Mouse (Mus musculus): ENCODE results near the gene Alg1.
A peak's percentile ranks its signal among the peaks of the same experiment; 100 is the strongest.
"Not testable (repeated sequence)": the region's sequence is repeated elsewhere in the genome, so short reads cannot be mapped to it uniquely, and the experiment has no call there.

Gene Alg1

DNA sequence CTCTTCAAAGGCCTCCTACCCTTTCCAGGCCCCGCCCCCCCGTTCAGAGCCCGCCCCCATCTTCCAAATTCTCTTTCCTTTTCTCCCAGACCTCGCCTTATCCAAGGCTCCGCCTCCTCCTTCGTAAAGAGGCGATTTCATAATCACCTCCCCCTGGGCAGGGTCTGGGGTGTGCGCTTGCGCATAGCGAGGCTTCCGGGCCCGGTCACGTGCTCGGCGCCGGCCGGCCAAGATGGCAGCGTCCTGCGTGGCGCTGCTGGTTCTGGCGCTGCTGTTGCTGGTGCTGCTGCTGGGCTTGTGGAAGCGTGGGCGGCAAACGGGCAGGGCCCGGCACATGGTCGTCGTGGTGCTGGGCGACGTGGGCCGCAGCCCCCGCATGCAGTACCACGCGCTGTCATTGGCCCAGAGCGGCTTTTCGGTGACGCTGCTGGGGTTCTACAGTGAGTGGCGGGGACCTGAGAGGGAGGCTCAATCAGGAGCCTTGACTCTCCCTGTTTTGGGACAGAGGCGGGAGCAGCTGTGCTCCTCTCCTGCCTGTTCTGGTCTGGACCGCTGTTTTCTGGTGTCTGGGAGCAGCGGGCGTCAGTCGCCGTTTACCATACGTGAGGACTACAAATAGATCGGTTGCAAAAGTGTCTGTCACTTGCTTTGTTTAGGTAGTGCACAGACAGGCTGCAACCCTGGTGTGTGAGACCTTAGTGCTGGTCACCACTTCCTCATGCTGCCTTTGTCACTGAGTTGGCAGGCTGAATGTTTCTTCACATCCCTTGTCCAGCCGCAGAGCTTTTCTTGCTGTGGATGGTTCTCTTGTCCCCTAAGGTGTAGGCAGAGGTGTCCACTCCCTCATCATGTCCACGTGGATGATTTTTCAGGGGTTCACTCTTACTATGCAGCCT, at the start of gene Alg1:
TSS of gene Alg1 (plus strand) at position 204 of the 896 bp plus-strand sequence.
- DNase-seq (ENCODE audit: low read depth): peak; percentile 90

DNA sequence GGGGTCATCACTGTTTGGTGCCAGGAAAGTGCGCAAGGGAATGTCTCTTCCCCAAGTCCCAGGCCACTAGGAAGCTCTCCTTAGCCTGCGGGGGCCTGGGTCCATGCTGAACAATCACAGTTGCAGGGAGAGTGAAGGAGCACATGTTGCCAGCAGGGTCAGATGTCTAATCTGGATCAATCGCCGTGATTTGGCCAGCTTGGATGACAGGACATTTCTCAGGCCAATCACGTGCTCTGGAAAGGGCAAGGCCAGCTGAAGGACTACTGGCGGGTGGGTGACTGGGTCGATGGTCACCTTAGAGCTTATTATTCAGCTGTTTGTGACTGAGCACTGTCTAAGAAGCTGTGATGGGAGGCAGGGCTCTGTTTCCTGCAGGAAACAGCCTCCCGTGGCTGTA, 49.3 kb upstream of the Alg1 start:
- DNase-seq (ENCODE audit: low read depth): no peak

DNA sequence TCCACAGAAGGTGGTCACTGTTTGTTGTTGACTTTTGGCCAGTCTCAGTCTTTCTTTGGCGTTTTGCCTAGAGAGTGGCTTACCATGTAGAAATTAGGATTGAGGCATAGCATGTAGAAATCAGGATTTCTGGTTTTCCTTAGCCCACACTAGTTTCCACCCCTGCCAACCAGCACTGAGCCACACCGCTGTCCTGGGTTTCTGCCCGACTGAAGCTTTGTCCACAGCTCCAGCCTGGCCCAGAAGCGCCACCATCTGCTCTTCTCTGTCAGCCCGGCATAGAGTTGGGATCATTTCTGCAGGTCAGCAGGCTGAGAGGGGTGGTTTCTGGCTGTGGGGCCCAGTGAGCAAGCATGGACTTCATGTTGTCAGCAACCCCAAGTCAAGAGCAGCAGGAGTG, 48.5 kb upstream of the Alg1 start:
- no peak for DNase-seq (ENCODE audit: low read depth)

DNA sequence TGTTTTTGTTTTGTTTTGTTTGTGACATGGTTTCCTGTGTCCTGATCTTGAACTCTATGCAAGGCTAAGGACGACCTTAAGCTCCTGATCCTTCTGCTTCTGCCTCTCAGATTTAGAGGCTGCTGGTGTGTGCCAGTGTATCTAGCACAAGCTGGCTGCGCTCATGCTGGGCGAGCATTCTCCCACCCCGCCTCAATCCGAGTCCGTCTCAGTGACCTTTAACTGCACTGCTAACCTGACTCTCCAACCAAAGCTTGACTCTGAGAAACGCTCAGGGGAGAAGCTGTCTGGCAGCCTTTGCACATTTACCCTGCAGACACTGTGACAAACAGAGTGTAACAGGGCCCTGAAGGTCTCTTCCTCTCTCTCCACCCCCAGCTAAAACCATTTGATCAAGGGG, 47.7 kb upstream of the Alg1 start:
- DNase-seq (ENCODE audit: low read depth): no peak

DNA sequence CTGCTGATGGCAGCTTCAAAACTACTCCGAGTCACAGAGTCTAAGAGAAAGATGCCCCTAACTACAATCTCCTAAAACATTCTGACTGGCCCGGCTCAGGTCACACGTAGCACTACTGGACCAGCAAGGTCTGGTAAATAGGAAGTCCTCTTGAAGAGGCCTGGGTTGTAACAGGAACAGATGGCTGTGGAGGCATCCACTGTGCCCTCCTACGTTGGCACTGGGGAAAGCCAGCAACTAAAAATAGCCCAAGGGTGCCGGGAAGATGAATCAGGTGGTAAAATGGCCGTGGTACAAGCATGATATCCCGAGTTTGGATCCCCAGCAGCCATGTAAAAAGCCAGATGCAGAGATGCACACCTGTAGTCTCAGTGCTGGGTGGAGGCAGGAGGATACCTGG, 47.2 kb upstream of the Alg1 start:
- no peak for DNase-seq (ENCODE audit: low read depth)

DNA sequence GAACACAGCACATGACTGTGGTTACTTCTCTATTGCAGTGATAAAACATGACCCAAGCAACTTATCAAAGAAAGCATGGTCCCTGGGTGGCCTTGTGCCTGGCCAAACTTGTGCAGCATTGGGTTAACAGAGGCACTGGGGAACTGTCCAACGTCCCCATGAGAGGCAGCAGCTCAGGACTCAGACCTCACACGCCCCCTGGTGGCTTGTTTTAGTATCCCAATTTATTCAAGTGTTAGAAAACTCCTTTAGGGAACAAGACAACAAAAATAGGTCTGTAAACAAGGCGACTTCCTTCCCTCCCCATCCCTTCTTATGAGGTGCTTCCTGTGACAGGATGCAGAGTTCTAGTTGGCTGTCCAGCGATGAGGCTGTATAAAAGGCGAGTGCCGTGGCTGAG, 38.3 kb upstream of the Alg1 start:
- DNase-seq (ENCODE audit: low read depth): peak; percentile 51

DNA sequence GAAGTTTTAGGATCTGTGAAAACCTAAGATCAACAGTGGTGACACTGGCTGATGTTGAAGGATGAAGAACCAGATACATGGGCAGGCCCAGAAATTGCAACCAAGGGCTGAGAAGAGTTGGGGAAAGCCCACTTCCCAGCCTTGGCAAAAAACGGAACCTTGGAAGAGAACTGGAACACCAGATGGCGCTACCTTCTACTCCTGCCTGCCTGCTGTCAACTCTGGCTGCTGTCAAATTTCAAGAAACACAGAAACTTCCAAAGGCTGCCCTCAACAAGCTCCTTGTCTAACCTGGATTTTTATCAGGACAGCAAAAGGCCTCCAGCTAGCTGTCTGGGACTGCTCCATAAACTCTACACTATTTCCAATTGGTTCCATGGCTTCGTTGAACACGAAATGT, 30.7 kb upstream of the Alg1 start:
- DNase-seq (ENCODE audit: low read depth): peak; percentile 54

DNA sequence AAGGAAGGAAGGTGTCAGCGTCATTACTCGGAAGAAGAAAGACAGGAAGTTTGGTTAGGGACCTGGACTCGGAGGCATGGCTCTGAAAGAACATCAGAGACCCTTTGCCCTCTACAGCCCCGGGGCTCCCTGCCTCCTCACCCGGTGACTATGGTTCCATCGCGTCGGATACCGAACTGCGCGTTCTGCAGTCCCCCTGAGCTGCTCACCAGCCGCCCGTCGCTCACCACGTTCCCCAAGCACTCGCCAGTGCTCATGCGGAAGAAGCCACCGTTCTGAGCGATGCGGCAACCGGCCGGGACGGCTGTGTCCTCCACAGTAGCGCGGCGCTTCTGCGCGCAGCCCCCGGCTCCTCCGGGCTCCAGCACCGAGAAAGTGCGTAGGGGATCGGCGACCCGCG, 30.2 kb upstream of the Alg1 start:
- peak; percentile 16 for DNase-seq (ENCODE audit: low read depth)

DNA sequence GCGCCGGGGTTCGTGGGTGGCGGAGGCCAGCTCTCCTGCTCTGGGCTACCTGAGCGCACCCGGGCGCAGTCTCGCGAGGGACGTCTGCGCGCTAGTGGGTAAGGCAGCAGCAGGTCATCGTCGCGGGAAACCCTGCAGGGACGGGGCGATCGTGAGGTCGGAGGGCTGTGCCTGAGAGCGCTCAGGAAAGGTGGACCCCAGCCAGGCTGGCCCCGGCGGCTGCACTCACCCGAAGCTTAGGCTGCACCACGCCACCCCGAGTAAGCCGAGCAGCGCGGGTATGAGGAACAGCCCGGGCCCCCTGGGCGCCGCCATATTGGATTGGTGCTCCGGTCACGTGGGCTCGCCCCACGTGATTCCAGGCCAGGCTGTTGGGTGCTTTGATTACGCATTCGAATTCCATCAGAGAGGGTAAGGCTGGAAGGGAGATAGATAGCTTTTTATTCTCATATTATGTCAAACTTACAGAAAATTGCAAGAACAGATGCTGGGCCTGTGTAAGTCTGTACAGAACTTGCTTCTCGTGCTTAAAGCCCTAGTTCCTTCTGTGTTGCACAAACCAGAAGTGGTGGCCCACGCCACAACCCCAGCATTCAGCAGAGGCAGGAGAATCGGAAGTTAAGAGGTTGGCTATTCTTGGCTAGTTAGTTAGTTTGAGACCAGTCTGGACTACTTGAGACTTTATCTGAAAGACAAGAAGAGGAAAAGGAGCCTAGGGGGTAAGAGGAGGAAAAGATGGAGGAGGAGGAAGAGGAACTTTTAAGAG, 29.6 kb upstream of the Alg1 start, which contains the start of gene Nagpa:
TSS of gene Nagpa (minus strand) at position 345 of the 766 bp plus-strand sequence.
- DNase-seq (ENCODE audit: low read depth): peak; percentile 68

DNA sequence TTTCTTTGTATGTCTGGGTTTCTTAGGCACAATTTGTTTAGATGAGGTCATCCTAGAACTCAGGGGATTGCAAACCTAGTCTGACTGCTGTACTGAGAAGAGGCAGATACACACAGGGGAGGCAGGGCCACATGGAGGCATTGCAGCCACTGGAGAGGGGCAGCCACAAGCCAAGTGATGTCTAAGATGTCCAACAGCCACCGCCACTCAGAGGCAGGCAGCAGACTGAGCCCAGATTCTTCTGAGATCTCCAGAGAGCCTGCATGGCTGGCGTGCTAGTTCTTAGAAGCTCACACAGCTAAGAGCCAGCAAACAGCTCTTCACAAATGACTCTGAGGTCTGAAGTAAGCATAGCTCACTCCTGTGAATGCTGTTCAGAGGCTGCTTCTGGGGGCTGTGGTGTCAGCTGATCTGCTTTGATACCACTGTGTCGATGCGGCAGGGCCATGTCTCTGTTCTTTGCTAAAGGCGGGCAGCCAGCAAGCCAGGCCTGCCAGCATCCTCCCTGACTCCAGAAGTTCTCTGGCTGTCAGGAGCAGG, 27.9 kb upstream of the Alg1 start:
- no peak for DNase-seq (ENCODE audit: low read depth)

DNA sequence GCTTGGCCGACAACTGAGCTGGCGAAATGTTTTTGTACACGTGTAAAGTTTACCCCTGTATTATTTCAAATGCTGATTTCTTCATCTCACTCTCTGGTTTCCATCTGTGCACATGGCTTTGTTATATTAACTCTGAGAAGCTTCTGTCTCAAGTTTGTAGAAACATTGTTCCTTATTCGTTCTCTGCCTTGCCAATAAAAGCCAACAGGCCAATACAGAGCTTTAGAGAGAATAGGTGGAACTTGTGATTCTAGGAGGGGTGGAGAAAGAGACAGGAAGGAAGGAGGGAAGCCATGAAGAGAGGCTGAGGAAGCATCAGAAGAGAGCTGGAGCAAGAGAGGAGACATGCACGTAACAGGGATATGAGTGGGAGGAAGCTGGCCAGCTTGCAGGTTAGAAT, 27.4 kb upstream of the Alg1 start:
- no peak for DNase-seq (ENCODE audit: low read depth)

DNA sequence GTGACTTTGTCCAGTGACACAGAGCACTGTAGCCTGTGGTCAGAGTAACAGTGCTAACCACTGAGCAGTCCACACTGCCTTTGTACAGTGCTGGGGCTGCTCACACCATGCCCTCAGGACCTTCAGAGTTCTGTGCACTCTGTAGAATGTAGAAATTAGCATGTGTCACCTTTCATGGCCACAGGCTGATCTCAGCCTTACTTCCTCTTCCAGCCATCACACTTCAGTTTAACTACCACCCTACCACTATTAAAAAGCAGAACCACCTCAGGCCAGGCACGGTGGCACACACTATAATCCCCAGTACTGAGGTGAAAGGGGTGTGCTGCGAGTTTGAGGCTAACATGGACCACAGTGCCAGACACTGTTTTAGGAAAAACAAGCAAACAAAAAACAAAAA, 23.1 kb upstream of the Alg1 start:
- DNase-seq (ENCODE audit: low read depth): no peak

DNA sequence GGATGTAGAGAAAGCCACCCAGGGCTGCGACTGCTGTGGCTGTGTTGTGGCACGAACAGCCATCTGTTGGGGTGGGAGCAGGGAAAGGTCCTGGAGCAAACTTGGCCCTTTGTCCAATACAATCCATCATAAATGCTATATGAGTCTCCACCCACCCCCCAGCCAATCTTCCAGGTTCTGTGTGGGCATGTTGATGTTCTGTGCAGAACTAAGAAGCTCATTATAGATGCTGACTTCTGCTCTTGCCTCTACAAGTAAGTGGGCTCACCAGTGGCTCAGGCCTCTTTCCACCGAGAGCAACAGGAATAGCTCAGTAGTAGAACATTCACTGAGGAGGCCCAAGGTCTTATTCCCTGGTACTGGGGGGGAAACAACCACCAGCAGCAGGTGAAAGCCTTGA, 21.3 kb upstream of the Alg1 start:
- no peak for DNase-seq (ENCODE audit: low read depth)

DNA sequence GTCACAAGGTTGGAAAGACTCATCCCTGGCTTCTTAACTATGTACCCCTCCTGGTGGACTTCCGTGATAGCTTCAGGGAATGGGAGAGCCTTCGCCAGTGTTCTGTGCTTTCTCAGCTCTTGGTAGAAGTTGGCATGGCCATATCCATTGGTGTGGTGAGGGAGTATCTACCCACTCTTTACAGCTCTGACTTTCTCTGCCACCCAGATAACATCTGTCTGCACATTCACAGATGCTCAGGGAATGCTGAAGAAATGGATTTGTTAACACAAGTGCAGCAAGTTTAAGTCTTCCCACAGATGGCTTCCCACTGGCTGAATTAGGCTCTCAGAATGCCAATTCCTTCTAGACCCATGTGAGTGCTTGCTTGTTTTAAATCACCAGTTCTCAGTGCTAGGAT, 19.3 kb upstream of the Alg1 start:
- DNase-seq (ENCODE audit: low read depth): no peak

DNA sequence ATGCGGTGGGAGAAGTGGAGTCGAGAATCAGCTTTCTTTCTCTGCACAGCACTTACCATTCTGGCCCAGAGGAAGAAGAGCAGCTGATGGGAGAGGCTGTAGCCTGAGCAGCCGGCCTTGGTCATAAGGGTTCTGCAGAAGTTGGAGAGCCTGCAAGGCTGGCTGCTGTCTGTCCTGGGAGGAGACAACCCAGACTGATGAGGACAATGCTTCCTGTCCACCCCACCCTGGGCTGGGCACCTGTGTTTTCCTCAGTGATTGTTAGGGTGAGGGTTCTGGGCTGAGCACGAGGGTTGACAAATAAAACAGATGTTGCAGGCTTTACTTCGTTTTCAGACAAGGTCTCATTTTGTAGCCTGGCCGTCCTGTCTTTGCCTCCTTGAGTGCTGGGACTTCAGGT, 16.7 kb upstream of the Alg1 start:
- no peak for DNase-seq (ENCODE audit: low read depth)

DNA sequence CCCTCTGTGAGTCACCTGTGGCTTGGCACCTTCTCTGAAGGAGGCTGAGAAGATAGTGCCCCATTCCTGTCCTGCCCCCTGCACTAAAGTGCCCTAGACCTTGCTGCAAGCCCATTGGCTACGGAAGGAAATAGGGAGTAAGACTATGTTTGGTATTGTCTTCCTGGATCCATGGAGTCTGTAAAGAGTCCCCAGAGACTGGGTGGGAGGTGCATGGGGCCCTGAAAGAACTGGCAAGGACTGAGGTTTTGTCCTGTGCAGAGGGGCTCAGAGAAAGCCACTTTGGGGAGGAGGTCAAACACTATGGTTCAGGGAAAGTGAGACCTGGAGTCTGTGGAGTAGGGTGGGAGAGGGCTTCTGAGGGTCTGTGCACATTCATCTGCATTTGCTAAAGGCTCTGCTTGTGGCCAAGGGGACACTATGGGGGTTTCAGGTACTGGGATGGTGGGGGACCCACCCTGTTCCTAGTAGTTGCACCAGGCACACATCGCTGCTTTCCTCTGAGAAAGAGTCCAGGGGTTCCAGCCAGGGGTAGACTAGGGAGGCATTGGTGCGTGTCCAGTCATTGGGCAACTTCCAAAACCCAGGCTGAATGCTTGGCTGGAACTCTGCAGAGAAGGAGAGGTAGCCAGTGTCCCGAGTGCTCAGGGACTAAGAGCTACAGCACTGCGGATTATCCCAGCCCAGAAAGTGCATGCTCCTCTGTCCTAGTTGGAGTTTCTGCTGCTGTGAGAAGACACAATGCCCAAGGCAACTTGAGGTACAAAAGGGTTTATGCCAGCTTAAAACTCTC, 15.9 kb upstream of the Alg1 start:
- DNase-seq (ENCODE audit: low read depth): no peak

DNA sequence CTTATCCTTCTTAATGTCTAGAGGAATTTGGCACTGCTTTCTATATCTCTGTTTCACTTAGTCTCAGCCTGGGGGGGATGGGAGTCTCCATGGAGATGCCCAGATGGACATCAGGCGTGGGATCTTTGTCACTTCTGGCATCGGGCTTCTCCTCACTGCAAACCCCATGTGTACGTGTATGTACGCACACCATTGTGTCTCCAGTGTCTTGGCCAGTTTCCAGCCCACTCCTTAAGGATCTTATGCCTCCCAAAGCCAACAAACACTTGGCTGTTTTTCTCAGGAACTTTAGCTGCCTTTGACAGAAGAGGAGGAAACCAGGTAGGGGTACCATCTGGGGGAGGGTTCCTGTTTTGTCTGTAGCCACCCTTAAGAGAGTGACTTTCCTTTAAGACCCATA, 12.0 kb upstream of the Alg1 start:
- no peak for DNase-seq (ENCODE audit: low read depth)

DNA sequence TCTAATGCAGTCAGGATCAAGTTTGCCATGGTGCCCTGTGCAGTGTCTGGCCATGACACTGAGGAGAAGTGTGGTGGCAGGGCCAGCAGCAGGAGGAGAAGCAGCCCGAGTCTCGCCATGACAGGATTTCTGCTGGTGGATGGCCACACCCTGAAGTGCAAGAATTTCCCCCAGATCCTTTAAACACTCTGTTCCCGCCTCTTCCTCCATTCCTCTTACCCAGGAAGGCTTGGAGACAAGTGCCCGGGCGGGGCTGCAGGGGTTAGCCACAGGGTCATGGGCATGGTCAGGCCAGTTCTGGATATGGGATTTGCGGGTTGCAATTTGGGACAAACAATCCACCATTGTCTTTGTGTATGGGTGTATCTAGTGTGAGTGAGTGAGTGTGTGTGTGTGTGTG, 11.3 kb upstream of the Alg1 start, which contains the start of gene AU021092:
TSS of gene AU021092 (minus strand) at position 160 of the 400 bp plus-strand sequence.
- no peak for DNase-seq (ENCODE audit: low read depth)

DNA sequence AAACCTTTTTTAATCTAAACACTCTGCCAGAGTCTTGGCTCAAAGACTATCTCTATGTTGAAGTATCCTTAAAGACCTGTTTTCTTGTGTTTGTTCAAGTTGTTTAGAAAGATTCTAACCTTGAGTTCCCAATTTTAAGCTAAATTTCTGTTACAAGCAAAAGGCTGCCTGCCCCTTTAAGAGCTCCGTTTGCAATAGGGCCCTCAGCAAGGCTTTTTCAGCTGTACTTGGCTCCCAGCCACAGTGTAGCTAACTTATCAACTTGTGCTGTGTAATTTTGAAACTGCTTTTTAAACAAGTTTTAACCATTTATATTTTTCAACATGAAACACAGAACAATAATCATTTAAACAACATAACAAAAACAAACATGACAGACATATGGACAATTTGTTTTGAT, 6.9 kb upstream of the Alg1 start:
- not testable (repeated sequence) for DNase-seq (ENCODE audit: low read depth)

DNA sequence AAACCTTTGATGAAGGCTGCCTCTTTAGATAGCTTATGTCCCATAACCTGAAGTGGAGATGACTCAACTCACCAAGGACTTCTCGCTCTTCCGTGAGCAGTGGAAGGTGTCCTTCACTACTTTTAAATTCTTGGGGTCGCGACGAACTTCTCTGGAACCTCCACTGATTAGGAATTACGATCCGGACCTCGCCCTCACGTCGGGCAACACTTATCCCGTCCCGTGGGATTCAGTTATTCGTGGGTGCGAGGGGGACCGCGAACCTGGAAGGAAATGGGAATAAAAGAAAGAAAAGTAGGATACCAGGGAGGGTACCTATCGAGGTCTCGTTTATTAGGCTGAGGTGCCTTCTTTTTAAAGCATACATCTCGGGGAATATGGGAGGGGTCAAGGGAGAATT, 5.9 kb upstream of the Alg1 start:
- not testable (repeated sequence) for DNase-seq (ENCODE audit: low read depth)

DNA sequence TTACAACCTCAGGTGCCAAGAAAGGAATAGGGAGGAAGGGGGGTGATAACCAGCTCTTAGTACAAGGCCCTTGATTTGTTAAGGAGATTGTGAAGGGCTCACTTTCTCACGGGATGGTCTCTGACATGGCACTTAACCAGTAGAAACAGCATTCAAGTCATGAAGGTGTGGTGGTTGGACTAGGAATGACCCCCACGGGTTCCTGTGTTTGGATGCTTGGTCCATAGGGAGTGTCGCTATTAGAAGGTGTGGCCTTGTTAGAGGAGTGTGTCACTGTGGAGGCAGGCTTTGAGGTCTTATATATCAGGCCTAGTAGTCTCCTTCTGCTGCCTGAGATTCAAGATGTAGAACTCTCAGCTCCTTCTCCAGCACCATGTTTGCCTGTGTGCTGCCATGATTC, 5.3 kb upstream of the Alg1 start:
- DNase-seq (ENCODE audit: low read depth): not testable (repeated sequence)

DNA sequence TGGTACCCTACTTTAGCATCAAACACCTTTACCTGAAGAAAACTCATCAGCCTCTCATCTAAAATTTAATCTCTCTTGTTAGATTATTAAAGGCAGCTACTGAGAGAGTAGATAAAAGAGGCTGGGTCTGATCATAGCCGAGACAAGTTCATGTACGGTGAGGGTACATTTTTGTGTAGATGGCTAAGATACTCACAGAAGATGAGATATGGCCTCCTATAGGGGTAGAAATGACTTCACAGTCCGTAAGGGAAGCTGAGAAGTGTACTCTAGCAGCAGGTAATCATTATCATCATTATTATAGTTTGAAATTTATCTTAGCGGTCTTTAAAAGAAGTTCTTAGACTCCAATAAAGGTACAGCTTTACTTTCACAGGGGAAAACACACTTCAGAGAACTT, 439 bp upstream of the Alg1 start:
- no peak for DNase-seq (ENCODE audit: low read depth)

Measured in c-Kit-positive CD71-positive TER-119-negative erythroid progenitor cells, embryonic 14.5 days (primary cell).